Mouse (Mus musculus): Measurements from ENCODE around the gene Cyp4a32.
A peak's percentile ranks its signal among the peaks of the same experiment; 100 is the strongest.
"Not testable (repeated sequence)": the region's sequence is repeated elsewhere in the genome, so short reads cannot be mapped to it uniquely, and the experiment has no call there.

The Cyp4a32 gene

GRCm38 (mm10) chr4:115656535-115656922, 55.8 kb downstream of the Cyp4a32 start:
- ATAC-seq (ENCODE audit: low TSS enrichment) = not testable (repeated sequence)

- ATAC-seq (ENCODE audit: low TSS enrichment) = peak; percentile 87
These were observed 56.5 kb downstream of the Cyp4a32 start for GRCm38 (mm10) chr4:115657104-115657866.

GRCm38 (mm10) chr4:115657867-115658249, 57.1 kb downstream of the Cyp4a32 start:
- ATAC-seq (ENCODE audit: low TSS enrichment) = no peak

GRCm38 (mm10) chr4:115659190-115659589, 58.4 kb downstream of the Cyp4a32 start:
- ATAC-seq (ENCODE audit: low TSS enrichment) = no peak
